Mouse (Mus musculus): ENCODE data around the gene Myo15. TPM values are rescaled to one million over a fixed set of nuclear protein-coding genes. Genes with fewer than 3 reads are reported as not detected.

The Myo15 gene
- polyA plus RNA-seq, 1 experiment from 2014 or later: 0.24 TPM

DNA sequence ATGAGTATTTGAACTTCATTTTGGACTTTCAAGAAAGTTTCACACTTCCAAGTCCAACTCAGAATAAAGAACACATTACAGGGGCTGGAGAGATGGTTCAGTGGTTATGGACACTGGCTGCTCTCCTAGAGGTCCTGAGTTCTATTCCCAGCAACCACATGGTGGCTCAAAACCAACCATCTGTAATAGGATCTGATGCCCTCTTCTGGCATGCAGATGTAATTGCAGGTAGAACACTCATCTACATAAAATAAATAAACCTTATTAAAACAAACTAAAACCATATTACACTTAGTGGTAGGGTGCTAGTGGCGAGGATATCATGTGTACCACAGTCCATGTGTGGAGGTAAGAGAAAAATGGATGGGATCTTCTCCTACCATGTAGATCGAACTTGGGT lies 43.4 kb downstream of the Myo15 start:
- no peak overlapping the region for H3K4me2 ChIP-seq (ENCODE audit: low read depth, low read length)
- H3K4me3 ChIP-seq (ENCODE audit: low read depth, low read length): no peak overlapping the region
- H3K9ac ChIP-seq (ENCODE audit: low read depth, low read length): no peak overlapping the region
- DNase-seq (ENCODE audit: low spot score) (no peak), ATAC-seq (ENCODE audit: low read depth) (no peak)
- H3K9me3 ChIP-seq (ENCODE audit: control insufficient read depth, low read length): no peaks in the 10 kb centered on the region
- 67% methylated on average over 2 of the region's 2 CpGs for WGBS
- H3K36me3 ChIP-seq (ENCODE audit: control insufficient read depth, insufficient read depth, low read length): no peaks in the 10 kb centered on the region
- peaks cover 13% of the 10 kb centered on the region for H3K27me3 ChIP-seq (replicated peaks; ENCODE audit: control insufficient read depth, insufficient read depth, low read length)
- H3K4me1 ChIP-seq (ENCODE audit: control insufficient read depth, insufficient read depth, low read length): no peaks in the 10 kb centered on the region
- H3K27ac ChIP-seq (replicated peaks; ENCODE audit: low read depth, low read length): no peak overlapping the region

DNA sequence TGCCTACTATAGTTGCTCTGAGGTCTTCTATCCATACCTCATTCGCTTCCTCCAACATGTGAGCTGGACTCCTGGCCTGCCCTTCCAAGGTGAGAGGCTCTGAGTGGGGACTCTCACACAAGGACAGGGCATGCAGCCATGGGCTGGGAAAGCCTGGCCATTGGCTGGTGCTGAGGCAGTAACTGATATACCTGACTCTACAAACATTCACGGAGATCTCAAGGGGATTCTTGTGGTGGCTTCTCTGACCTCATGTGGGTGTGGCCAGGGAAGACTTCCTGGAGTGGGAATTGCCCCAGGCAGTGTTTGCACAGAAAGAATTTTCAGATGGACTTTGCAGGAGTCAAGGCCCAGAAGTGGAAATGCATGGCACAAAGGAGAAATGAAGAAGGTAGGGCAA lies 45.8 kb downstream of the Myo15 start:
- Histone ChIP-seq H3K9ac (ENCODE audit: low read depth, low read length) (no peak overlapping the region), H3K36me3 (ENCODE audit: control insufficient read depth, insufficient read depth, low read length) (no peaks in the 10 kb centered on the region), H3K27ac (replicated peaks; ENCODE audit: low read depth, low read length) (no peak overlapping the region), H3K27me3 (replicated peaks; ENCODE audit: control insufficient read depth, insufficient read depth, low read length) (0 out of 2 replicates have a peak, but pooled peaks cover under 1% of the 10 kb centered on the region), H3K4me1 (ENCODE audit: control insufficient read depth, insufficient read depth, low read length) (no peaks in the 10 kb centered on the region), H3K9me3 (ENCODE audit: control insufficient read depth, low read length) (no peaks in the 10 kb centered on the region), H3K4me3 (ENCODE audit: low read depth, low read length) (no peak overlapping the region), H3K4me2 (ENCODE audit: low read depth, low read length) (no peak overlapping the region)
- WGBS: 48% methylated on average over 2 of the region's 2 CpGs
- ATAC-seq (ENCODE audit: low read depth) (no peak), DNase-seq (ENCODE audit: low spot score) (no peak)

DNA sequence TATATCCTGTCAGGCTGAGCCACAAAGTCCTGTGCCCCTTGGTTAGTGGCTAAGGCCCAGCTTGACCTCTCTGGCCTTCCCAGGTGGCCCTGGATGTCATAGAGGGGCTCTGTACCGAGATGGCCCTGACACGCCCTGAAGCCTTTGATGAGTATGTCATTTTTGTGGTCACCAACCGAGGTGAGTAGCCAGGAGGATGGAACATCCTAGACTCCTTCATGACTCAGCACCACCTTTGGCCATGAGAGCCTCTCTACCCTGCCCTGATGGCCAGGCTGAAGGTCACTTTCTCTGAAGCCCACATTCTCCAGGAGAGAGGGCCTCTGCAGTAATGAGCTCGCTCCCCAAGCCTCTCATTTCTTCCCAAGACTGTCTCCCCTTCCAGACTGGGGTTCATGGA lies 49.2 kb downstream of the Myo15 start:
- 76% methylated on average over 4 of the region's 4 CpGs for WGBS
- Histone ChIP-seq H3K9me3 (ENCODE audit: control insufficient read depth, low read length) (no peaks in the 10 kb centered on the region), H3K9ac (ENCODE audit: low read depth, low read length) (no peak overlapping the region), H3K27ac (replicated peaks; ENCODE audit: low read depth, low read length) (no peak overlapping the region), H3K36me3 (ENCODE audit: control insufficient read depth, insufficient read depth, low read length) (no peaks in the 10 kb centered on the region), H3K4me2 (ENCODE audit: low read depth, low read length) (no peak overlapping the region), H3K4me1 (ENCODE audit: control insufficient read depth, insufficient read depth, low read length) (no peaks in the 10 kb centered on the region), H3K4me3 (ENCODE audit: low read depth, low read length) (no peak overlapping the region), H3K27me3 (replicated peaks; ENCODE audit: control insufficient read depth, insufficient read depth, low read length) (no peaks in the 10 kb centered on the region)
- DNase-seq (ENCODE audit: low spot score): no peak
- no peak for ATAC-seq (ENCODE audit: low read depth)

GRCm38 (mm10) chr11:60522027-60522426 lies 52.9 kb downstream of the Myo15 start:
- Histone ChIP-seq H3K4me2 (ENCODE audit: low read depth, low read length) (no peak overlapping the region), H3K9ac (ENCODE audit: low read depth, low read length) (no peak overlapping the region), H3K27me3 (replicated peaks; ENCODE audit: control insufficient read depth, insufficient read depth, low read length) (no peaks in the 10 kb centered on the region), H3K36me3 (ENCODE audit: control insufficient read depth, insufficient read depth, low read length) (no peaks in the 10 kb centered on the region), H3K9me3 (ENCODE audit: control insufficient read depth, low read length) (no peaks in the 10 kb centered on the region), H3K4me1 (ENCODE audit: control insufficient read depth, insufficient read depth, low read length) (no peaks in the 10 kb centered on the region), H3K27ac (replicated peaks; ENCODE audit: low read depth, low read length) (no peak overlapping the region), H3K4me3 (ENCODE audit: low read depth, low read length) (no peak overlapping the region)
- DNase-seq (ENCODE audit: low spot score) (no peak), ATAC-seq (ENCODE audit: low read depth) (no peak)
- 71% methylated on average over 5 of the region's 5 CpGs for WGBS

DNA sequence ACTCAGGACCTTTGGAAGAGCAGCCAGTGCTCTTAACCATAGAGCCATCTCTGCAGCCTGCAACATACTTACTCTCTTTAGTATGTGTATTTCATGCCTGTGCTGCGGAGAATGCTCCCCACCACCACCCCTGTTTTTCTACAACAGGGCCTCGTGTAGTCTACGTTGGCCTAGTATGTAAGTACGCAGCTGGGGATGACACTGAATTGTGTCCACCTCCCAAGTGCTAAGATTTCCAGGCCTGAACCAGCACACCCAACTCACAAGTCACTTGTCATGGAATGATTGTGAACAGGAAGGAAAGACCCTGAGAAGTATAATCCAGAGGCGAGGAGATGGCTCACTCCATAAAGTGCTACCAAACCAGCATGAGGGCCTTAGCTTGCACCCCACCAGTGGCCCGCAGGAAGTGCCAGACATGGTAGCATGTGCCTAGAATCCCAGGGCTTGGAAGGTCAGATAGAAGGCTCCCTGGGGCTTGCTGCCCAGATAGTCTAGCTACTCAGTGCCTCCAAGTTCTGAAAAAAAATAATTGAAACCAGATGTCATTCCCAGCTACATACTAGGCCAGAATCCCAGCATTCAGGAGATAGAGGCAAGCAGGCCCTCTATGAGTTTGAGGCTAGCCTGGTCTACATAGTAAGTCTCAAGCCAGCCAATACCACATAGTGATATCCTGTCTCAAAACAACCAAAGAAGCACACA lies 53.7 kb downstream of the Myo15 start:
- no peak overlapping the region for H3K4me2 ChIP-seq (ENCODE audit: low read depth, low read length)
- H3K27me3 ChIP-seq (replicated peaks; ENCODE audit: control insufficient read depth, insufficient read depth, low read length): no peaks in the 10 kb centered on the region
- no peaks in the 10 kb centered on the region for H3K36me3 ChIP-seq (ENCODE audit: control insufficient read depth, insufficient read depth, low read length)
- H3K4me1 ChIP-seq (ENCODE audit: control insufficient read depth, insufficient read depth, low read length): no peaks in the 10 kb centered on the region
- no peaks in the 10 kb centered on the region for H3K9me3 ChIP-seq (ENCODE audit: control insufficient read depth, low read length)
- no peak overlapping the region for H3K4me3 ChIP-seq (ENCODE audit: low read depth, low read length)
- whole genome bisulfite sequencing: 79% methylated on average over 6 of the region's 6 CpGs
- H3K27ac ChIP-seq (replicated peaks; ENCODE audit: low read depth, low read length): no peak overlapping the region
- DNase-seq (ENCODE audit: low spot score): no peak
- ATAC-seq (ENCODE audit: low read depth): no peak
- H3K9ac ChIP-seq (ENCODE audit: low read depth, low read length): no peak overlapping the region

DNA sequence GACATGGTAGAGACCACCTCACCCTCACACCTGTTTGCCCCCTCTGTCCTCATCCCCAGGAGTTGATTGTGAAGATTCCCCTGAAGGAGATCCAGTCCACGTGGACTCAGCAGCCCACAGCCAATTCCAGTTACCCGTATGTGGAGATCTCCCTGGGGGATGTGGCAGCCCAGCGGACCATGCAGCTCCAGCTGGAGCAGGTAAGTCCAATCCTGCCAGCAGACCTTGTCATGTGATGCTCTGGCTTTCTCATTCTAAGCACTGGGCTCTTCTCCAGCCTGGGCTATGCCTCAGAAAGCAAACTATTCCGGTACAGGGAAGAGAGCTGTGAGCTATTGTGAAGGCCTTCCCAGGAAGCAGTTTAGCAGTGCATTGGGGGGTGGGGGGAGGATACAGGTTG lies 57.3 kb downstream of the Myo15 start:
- Histone ChIP-seq H3K4me2 (ENCODE audit: low read depth, low read length) (no peak overlapping the region), H3K27me3 (replicated peaks; ENCODE audit: control insufficient read depth, insufficient read depth, low read length) (no peaks in the 10 kb centered on the region), H3K9ac (ENCODE audit: low read depth, low read length) (no peak overlapping the region), H3K4me1 (ENCODE audit: control insufficient read depth, insufficient read depth, low read length) (no peaks in the 10 kb centered on the region), H3K4me3 (ENCODE audit: low read depth, low read length) (no peak overlapping the region), H3K27ac (replicated peaks; ENCODE audit: low read depth, low read length) (no peak overlapping the region), H3K9me3 (ENCODE audit: control insufficient read depth, low read length) (no peaks in the 10 kb centered on the region), H3K36me3 (ENCODE audit: control insufficient read depth, insufficient read depth, low read length) (no peaks in the 10 kb centered on the region)
- WGBS: 43% methylated on average over 4 of the region's 4 CpGs
- ATAC-seq (ENCODE audit: low read depth): no peak
- no peak for DNase-seq (ENCODE audit: low spot score)

DNA sequence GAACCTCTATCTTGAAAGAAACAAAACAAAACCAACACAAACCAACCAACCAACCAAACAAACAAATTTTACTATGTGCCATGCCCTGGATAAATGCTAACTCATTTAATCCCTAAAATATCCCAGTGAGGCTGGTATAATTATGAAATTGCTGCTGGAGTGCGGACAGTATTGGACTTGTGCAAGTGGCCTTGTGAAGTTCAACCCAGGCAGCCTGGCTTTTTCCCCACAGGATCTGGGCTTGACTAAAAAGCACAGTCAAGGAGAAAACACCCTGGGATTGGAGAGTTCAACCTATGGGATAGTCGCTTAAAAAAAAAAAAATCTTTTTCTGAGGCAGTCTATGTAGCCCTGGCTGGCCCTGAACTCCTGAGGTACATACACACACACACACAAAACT lies 66.5 kb downstream of the Myo15 start:
- peaks cover 14% of the 10 kb centered on the region for H3K4me1 ChIP-seq (ENCODE audit: control insufficient read depth, insufficient read depth, low read length)
- H3K4me3 ChIP-seq (ENCODE audit: low read depth, low read length): no peak overlapping the region
- no peak for DNase-seq (ENCODE audit: low spot score)
- H3K36me3 ChIP-seq (ENCODE audit: control insufficient read depth, insufficient read depth, low read length): 0 out of 2 replicates have a peak, but pooled peaks cover 2% of the 10 kb centered on the region
- ATAC-seq (ENCODE audit: low read depth): no peak
- H3K9me3 ChIP-seq (ENCODE audit: control insufficient read depth, low read length): no peaks in the 10 kb centered on the region
- H3K27ac ChIP-seq (replicated peaks; ENCODE audit: low read depth, low read length): peak overlapping the region; percentile 100
- H3K27me3 ChIP-seq (replicated peaks; ENCODE audit: control insufficient read depth, insufficient read depth, low read length): no peaks in the 10 kb centered on the region
- peak overlapping the region; percentile 98; the same call in 1 of the 2 replicates for H3K4me2 ChIP-seq (ENCODE audit: low read depth, low read length)
- peak overlapping the region; percentile 95 for H3K9ac ChIP-seq (ENCODE audit: low read depth, low read length)
- WGBS: 86% methylated on average over 2 of the region's 2 CpGs

- WGBS: 9% methylated on average over 8 of the region's 9 CpGs
- H3K27me3 ChIP-seq (replicated peaks; ENCODE audit: control insufficient read depth, insufficient read depth, low read length): no peaks in the 10 kb centered on the region
- peak within 1 kb of the TSS; percentile 100 for H3K27ac ChIP-seq (replicated peaks; ENCODE audit: low read depth, low read length)
- H3K9me3 ChIP-seq (ENCODE audit: control insufficient read depth, low read length): no peaks in the 10 kb centered on the region
- peak within 1 kb of the TSS; percentile 98 for H3K4me2 ChIP-seq (ENCODE audit: low read depth, low read length)
- H3K4me1 ChIP-seq (ENCODE audit: control insufficient read depth, insufficient read depth, low read length): peaks cover 20% of the 10 kb centered on the region
- 0 out of 2 replicates have a peak, but pooled peaks cover 6% of the 10 kb centered on the region for H3K36me3 ChIP-seq (ENCODE audit: control insufficient read depth, insufficient read depth, low read length)
- H3K9ac ChIP-seq (ENCODE audit: low read depth, low read length): peak within 1 kb of the TSS; percentile 95
- peak; percentile 57 for DNase-seq (ENCODE audit: low spot score)
- peak within 1 kb of the TSS; percentile 96 for H3K4me3 ChIP-seq (ENCODE audit: low read depth, low read length)
- ATAC-seq (ENCODE audit: low read depth): no peak
Observed at GRCm38 (mm10) chr11:60536180-60536858, 67.2 kb downstream of the Myo15 start, which contains the start of gene Alkbh5. Alkbh5 (plus strand) TSS chr11:60536381.

All from embryonic facial prominence, embryonic 14.5 days (tissue).